In genomic region chr8:113531116-113531665, GRCm38 (mm10) we compare ENCODE assay signal across 11 mouse cellular contexts.
DNase-seq lines count a peak whose midpoint lies in the region; ATAC-seq and TF ChIP-seq lines count a peak whose summit lies in the region.
"Had no signal": no experiment of that assay in that cellular context is flagged by ENCODE, and none has a peak within 500 bp of the region (broad histone marks: within the 10 kb centered on the region; RNA-seq: fewer than 3 reads in every experiment).

No protein-coding gene starts in this region.

- H3K27ac ChIP-seq in kidney, adult 2 months (ENCODE audit: insufficient read depth, low read depth, low read length) = no peak overlapping the region
- H3K27ac ChIP-seq in neural tube, embryonic 13.5 days (replicated peaks) = no peak overlapping the region
- H3K27ac ChIP-seq: layer of hippocampus, adult 2 months had no signal

- ATAC-seq in neural tube, embryonic 13.5 days (ENCODE audit: low read depth) = no peak

- no peak overlapping the region for H3K4me3 ChIP-seq in kidney, adult 2 months (ENCODE audit: insufficient read depth, low read depth, low read length)
- H3K4me3 ChIP-seq in neural tube, embryonic 13.5 days = no peak overlapping the region
- H3K4me3 ChIP-seq: layer of hippocampus, adult 2 months had no signal

- H3K36me3 ChIP-seq in kidney, adult 2 months (ENCODE audit: control insufficient read depth, insufficient read depth, low read length) = no peaks in the 10 kb centered on the region
- H3K36me3 ChIP-seq in neural tube, embryonic 13.5 days = no peaks in the 10 kb centered on the region

- no peak overlapping the region for H3K9ac ChIP-seq in neural tube, embryonic 13.5 days

- H3K4me2 ChIP-seq in neural tube, embryonic 13.5 days = 0 out of 2 replicates have a peak overlapping the region, but pooled peaks have one; percentile 12

- H3K4me1 ChIP-seq in kidney, adult 2 months (ENCODE audit: control insufficient read depth, insufficient read depth, low read length) = no peaks in the 10 kb centered on the region
- peaks cover 6% of the 10 kb centered on the region; the same call in 1 of the 2 replicates for H3K4me1 ChIP-seq in neural tube, embryonic 13.5 days (replicated peaks)

- WGBS in kidney, adult 2 months = 45% methylated on average over 10 of the region's 10 CpGs
- 61% methylated on average over 10 of the region's 10 CpGs for WGBS in neural tube, embryonic 13.5 days

- no peak for TF ChIP-seq POLR2A in kidney, adult 2 months (IDR thresholded peaks at IDR 0.05; ENCODE audit: low read depth, low read length)

- H3K9me3 ChIP-seq in neural tube, embryonic 13.5 days = no peaks in the 10 kb centered on the region

- H3K27me3 ChIP-seq in kidney, adult 2 months (replicated peaks; ENCODE audit: control insufficient read depth, insufficient read depth, low read length) = no peaks in the 10 kb centered on the region
- H3K27me3 ChIP-seq in neural tube, embryonic 13.5 days = no peaks in the 10 kb centered on the region

- peak; percentile 1 to 3 for DNase-seq in adrenal gland, postnatal 36 days
- no peak for DNase-seq in adrenal gland, adult (ENCODE audit: inconsistent age in 2 of 2, low spot score in 1 of 2)
- peak; percentile 1 for DNase-seq in kidney, adult 2 months
- no peak for DNase-seq in kidney, adult 11 months
- no peak for DNase-seq in neural tube, embryonic 10.5 days (ENCODE audit: extremely low spot score, low spot score)
- DNase-seq in c-Kit-positive CD71-positive TER-119-positive erythroid progenitor cells, embryonic 14.5 days (ENCODE audit: low spot score) = no peak
- DNase-seq in thymus, postnatal 4 days = no peak
- DNase-seq: right cerebral cortex, adult 18-20 months; thymus, postnatal 36 days had no signal

- no peak for TF ChIP-seq CTCF in kidney, adult 2 months (conservative IDR thresholded peaks at IDR 0.05; ENCODE audit: insufficient read depth, insufficient read length, low read depth, low read length)

Comparison
In these comparisons a context has a peak if more than half of its experiments do, and no peak if none do; other contexts are left out.
1. DNase-seq: peak in adrenal gland, postnatal 36 days (2 of 2) and kidney, adult 2 months (single experiment); none in adrenal gland, adult (0 of 2), kidney, adult 11 months (single experiment), neural tube, embryonic 10.5 days (single experiment), c-Kit-positive CD71-positive TER-119-positive erythroid progenitor cells, embryonic 14.5 days (single experiment) and thymus, postnatal 4 days (single experiment).